Mouse (Mus musculus): ENCODE data around the gene Zranb1.

GRCm38 (mm10) chr7:132933331-132933730 lies 2.4 kb downstream of the Zranb1 start:
- TF ChIP-seq RAD21 (IDR thresholded peaks at IDR 0.05; ENCODE audit: low read depth, low read length) = no peak
- TF ChIP-seq CTCF (IDR thresholded peaks at IDR 0.05 in 2 of 3, conservative IDR thresholded peaks at IDR 0.05 in 1 of 3; ENCODE audit: control insufficient read depth in 1 of 3, insufficient read depth in 1 of 3, low read depth in 2 of 3, low read length in 3 of 3, poor library complexity in 1 of 3, severe bottlenecking in 1 of 3) = no peak
- no peak for TF ChIP-seq POLR2A (IDR thresholded peaks at IDR 0.05; ENCODE audit: control insufficient read depth in 1 of 2, insufficient read depth in 1 of 2, low read depth in 1 of 2, low read length in 2 of 2, poor library complexity in 1 of 2)
- TF ChIP-seq MAFK (IDR thresholded peaks at IDR 0.05; ENCODE audit: borderline replicate concordance, low read depth, low read length) = no peak
- no peak for TF ChIP-seq EP300 (IDR thresholded peaks at IDR 0.05; ENCODE audit: low read depth in 1 of 2, low read length in 2 of 2)
- TF ChIP-seq CHD2 (IDR thresholded peaks at IDR 0.05; ENCODE audit: low read length) = no peak
- TF ChIP-seq ETS1 (IDR thresholded peaks at IDR 0.05; ENCODE audit: low read depth, low read length) = no peak
- no peak for TF ChIP-seq MXI1 (IDR thresholded peaks at IDR 0.05; ENCODE audit: low read depth, low read length)
- TF ChIP-seq USF2 (IDR thresholded peaks at IDR 0.05; ENCODE audit: borderline replicate concordance in 1 of 2, insufficient read depth in 1 of 2, low read depth in 1 of 2, low read length in 2 of 2) = no peak
- no peak for TF ChIP-seq POLR2AphosphoS2 (IDR thresholded peaks at IDR 0.05; ENCODE audit: low read length)
